Mouse (Mus musculus) adrenal gland, postnatal 4 days (tissue): ENCODE measurements at regions not wholly inside any gene's neighbourhood (a gene's known extent, or its start where the extent isn't known, plus 50 kb on each side); places are given as distances from the start of the nearest gene placed in this dataset.

ENCODE experiments used
- DNase-seq, 2 experiments: peaks; one replicate each; pipeline ENCODE4 v3.0.0; 2021 to 2022; ENCODE audit warnings: low spot score in 2 of 2, mixed read lengths in 2 of 2

GRCm38 (mm10) chr10:126502013-126502688 is 399.0 kb downstream of the Atp23 start:
- no peak for DNase-seq

DNA sequence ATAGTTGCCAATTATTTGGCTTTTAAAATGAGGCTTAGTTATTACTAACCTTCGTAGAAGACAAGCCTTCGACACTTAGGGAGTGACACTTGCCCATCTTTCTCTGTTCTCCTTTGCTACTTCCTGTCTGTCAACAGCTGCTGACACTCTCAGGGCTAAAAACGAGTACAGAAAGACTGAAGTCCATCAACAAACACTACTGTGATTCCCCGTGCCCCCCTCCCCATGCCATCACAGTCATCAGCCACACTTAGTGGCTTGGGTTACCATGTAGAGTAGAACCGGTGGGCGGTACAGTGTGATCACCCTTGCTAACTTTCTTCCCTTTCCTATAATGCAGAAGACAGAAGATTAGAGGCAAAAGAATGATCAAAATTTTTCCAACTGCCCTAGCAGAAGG is 402.4 kb downstream of the Atp23 start:
- DNase-seq: no peak

GRCm38 (mm10) chr10:126493734-126494133 is 407.4 kb downstream of the Atp23 start:
- DNase-seq: no peak

GRCm38 (mm10) chr10:126492211-126492610 is 408.9 kb downstream of the Atp23 start:
- DNase-seq: no peak

- DNase-seq: no peak
These were observed 416.0 kb downstream of the Atp23 start for GRCm38 (mm10) chr10:126485129-126485528.

DNA sequence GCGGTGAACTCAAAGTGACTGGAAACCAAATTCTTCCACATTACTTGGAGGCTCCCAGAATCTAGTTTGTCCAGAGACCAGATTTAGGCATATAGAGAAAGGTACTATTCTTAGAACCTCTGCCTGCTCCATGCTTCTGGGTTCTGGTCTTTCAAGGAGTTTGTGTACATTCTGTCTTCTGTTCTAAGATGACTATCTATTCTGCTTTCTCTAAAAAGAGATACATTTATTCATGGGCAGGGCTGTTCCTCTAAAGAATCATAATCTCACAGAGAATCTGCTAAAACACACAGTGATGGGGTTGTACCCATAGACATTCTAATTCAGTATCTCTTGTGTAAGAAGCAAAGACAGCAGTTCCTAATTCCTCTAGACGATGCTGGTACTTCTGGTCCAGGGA is 417.7 kb downstream of the Atp23 start:
- no peak for DNase-seq

DNA sequence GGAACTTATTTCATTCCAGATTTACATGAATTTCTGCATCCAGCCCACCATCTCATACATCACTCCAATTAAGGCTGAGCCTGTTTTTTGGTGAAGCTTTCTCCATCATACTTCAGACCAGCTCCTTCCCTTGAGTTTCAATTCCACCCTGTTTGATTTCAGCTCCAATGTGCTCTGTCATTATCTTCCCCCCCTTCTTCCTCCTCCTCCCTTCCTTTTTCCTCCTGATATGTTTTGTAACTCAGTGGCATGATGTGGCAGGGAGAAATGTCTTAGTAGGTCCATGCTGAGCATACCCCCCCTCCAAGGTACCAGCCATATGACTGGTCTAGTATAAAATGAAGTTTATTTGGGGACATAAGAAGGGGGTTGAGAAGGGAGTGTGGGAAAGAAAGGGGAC is 420.8 kb downstream of the Atp23 start:
- DNase-seq: no peak

DNA sequence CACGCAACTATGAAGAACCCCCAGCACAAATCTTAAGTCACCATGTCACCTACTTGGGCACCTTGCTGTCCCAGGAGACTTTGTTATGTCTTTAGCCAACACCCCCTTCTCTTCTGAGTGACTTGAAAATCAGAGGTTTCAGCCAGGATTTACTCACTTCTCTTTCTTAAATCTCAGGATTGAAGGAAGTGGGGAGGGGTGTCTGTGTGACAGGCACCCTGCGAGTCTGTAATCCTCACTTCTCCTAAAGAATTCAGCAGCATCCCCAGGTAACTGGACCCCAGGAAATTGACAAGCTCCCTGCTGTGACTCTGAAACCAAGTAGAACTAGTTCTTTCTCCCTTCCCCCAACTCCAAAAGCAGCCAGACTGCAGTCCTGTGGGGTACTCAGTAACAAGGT is 421.4 kb downstream of the Atp23 start:
- no peak for DNase-seq

DNA sequence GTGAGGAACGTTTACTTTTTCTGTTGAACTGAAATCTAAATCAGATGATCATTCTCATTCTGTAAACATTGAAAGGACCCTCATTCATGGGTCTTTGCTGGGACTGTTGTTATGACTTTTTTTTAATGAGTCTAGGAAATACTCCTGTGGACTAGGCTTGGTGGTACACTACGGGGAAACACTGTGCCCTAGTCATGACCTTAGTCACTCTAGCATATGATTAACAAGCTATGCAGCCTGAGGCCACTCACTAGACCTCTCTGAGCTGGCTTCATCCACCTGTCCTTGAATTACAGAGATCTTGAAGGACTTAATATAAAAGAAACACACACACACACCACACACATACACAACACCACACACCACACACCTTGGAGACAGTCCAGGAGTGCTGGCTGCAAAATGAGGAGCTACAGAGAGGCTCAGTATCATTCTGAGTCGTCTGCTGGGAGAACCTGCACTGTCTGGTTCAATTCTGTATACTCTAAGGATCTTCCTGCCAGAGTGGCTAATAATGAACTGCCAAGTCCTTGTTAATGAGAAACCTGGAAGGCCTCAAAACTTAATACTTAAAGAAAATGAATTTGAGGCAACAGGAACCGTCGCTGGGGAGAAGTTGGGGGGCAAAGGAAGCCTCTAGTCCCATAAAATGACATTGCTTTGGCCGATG is 428.0 kb downstream of the Atp23 start:
- no peak for DNase-seq

- DNase-seq: no peak
These were observed 430.2 kb downstream of the Atp23 start for GRCm38 (mm10) chr10:126470838-126471491.

DNA sequence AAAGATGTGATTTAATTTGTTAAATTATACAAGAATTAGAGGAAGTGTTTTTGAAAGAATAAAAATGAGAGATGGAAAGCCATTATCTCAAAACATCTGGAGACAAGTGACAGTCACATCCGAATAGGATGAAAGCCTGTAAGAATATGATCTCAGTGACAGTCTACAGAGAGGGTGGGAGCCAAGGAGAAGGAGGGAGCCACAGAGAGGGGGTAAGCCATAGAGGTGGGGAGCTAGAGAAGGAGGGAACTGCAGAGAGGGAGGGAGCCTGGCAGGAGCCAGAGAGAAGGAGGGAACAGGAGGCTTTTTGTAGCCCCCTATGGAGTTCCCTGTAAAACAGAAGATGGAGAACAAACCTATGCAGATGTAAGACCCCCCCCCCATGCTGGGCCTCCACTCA is 438.4 kb downstream of the Atp23 start:
- no peak for DNase-seq

- DNase-seq: no peak
These were observed 442.6 kb downstream of the Atp23 start for GRCm38 (mm10) chr10:126458523-126458922.

DNA sequence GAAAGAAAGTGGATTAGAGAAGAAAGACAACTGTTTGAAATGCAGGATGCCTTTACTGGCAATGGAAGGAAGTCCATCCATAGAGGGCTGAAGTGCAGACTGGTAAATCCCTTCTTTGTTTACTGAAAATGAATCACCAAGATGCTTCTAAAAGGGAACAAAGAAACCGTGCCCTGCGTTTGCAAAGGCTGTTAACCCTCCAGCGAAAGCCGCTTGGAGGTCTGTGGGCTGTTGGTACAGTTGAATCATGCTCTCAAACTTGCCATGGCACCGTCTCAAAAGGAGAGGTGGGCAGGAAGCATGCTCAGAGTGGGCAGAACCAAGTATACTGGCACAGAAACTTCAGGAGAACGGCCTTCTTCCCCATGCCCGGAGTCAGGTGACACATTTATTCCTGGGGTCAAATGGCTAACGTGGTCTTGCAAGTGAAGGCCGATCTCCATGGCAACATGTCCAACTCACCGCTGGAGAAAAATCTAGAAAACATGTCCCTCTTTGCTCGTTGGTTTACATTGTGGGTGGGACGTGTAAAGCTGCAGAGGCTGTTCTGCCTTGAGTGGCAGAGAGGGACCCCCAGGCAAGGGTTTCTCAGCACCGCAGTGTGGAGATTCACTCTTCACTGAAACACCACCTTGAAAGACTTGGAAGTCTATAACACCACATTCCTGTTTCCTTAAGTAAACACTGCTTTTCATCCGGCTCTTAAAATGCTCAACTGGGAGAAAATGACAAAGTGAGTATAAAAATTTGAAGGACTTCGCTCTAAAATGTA is 448.2 kb downstream of the Atp23 start:
- DNase-seq: no peak

GRCm38 (mm10) chr10:126452057-126452622 is 449.0 kb downstream of the Atp23 start:
- DNase-seq: no peak

DNA sequence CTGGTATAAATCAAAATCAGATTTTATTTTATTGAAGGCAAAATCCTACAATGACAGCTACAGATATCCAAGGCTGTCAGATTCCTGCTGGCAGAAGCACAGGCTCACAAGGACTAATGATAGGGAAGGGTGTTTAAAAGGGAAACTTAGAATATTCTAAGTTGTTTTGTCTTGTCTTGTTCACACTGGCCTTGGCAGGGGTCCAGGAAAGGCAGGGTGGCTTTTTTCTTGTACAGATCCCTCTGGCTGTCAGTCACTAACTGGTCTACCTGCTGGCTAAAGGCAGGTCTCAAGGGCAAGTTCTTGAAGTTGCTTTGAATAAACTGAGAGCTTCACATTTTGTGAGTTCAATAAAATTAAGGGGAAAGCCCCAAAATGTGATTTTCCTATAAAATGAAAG is 465.3 kb downstream of the Lrig3 start:
- DNase-seq: no peak

GRCm38 (mm10) chr10:126430346-126430745 is 464.4 kb downstream of the Lrig3 start:
- DNase-seq: no peak

DNA sequence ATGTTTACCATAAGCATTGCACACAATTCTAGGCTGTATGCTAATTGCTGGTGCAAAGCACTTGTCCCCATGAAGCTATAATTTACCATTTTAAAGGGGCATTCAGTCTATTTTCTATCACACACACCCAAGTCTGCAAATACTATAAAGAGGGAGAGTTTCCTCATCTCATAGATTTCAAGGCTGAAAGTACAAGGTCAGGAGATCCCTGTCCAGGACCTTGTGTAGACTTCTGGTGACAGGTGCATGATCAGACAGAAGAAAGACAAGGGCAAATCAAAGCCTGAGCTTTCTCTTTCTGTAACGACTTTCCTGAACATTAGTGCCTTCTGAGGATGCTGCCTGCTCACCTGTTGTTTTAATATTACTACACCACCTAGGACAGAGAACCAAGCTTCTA is 463.5 kb downstream of the Lrig3 start:
- DNase-seq: no peak

GRCm38 (mm10) chr10:126422066-126422465 is 456.1 kb downstream of the Lrig3 start:
- no peak for DNase-seq

DNA sequence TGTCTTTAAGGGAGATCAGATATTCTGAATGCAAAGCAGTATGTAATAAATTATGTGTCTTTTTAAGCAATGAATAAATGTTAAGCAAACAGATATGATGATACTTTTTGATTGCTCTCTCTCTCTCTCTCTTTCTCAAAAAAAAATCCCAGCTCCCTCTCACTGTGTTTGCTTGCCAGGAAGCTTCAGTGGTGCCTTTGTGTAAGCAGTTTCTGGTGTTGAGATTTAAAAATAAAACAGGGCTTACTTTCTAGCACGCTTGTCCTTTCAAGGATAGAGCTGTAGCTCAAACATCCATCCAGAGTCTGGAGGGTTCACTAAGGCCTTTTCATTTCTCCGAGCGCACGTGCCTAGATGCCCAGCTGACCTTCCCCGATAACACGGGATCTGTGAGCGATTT is 447.8 kb downstream of the Lrig3 start:
- no peak for DNase-seq

- DNase-seq: no peak
These were observed 426.3 kb downstream of the Lrig3 start for GRCm38 (mm10) chr10:126392235-126392634.

- no peak for DNase-seq
These were observed 425.8 kb downstream of the Lrig3 start for GRCm38 (mm10) chr10:126391770-126392169.
